Mouse (Mus musculus) kidney, postnatal 0 days (tissue): ENCODE results near the gene Bdp1. TPM values are rescaled to one million over a fixed set of nuclear protein-coding genes. Genes with fewer than 3 reads are reported as not detected.
A peak's percentile ranks its signal among the peaks of the same experiment; 100 is the strongest.

Experiments used
- ATAC-seq: fragments of 200-750 bp; cut with Nextera tagmentation; replicated peaks from 2 replicates; pipeline ENCODE4 v1.8.0; 2017; ENCODE audit warnings: low read depth, moderate number of reproducible peaks, moderate TSS enrichment, moderate library complexity; ENCODE audit not compliant: low FRiP score
- DNase-seq: peaks from one replicate; pipeline ENCODE4 v3.0.0-alpha.2; 2016; ENCODE audit warnings: low spot score
- H3K27ac ChIP-seq: fragments of 300-500 bp; sonication (generic); 2 replicates; pipeline ENCODE4 v1.5.1; 2014; ENCODE audit warnings: mild to moderate bottlenecking
- H3K27me3 ChIP-seq: fragments of 300-500 bp; sonication (generic); 2 replicates; pipeline ENCODE4 v1.6.1; 2014; ENCODE audit warnings: low read length, mixed read lengths; ENCODE audit not compliant: insufficient read depth
- H3K36me3 ChIP-seq: fragments of 300-500 bp; sonication (generic); 2 replicates; pipeline ENCODE4 v1.6.1; 2014; ENCODE audit warnings: low read length, mixed read lengths; ENCODE audit not compliant: insufficient read depth
- H3K4me1 ChIP-seq: fragments of 300-500 bp; sonication (generic); replicated peaks from 2 replicates; pipeline ENCODE4 v1.6.1; 2014; ENCODE audit warnings: antibody characterized with exemption, low read length, mixed read lengths; ENCODE audit not compliant: insufficient read depth
- H3K4me2 ChIP-seq: fragments of 300-500 bp; sonication (generic); 2 replicates; pipeline ENCODE4 v1.6.1; 2014; ENCODE audit warnings: mild to moderate bottlenecking, low read length, moderate library complexity, mixed read lengths
- H3K4me3 ChIP-seq: fragments of 300-500 bp; sonication (generic); replicated peaks from 2 replicates; pipeline ENCODE4 v1.5.1; 2014; ENCODE audit warnings: low read depth, low read length
- H3K9ac ChIP-seq: fragments of 300-500 bp; sonication (generic); 2 replicates; pipeline ENCODE4 v1.6.1; 2014; ENCODE audit warnings: low read depth, low read length
- H3K9me3 ChIP-seq: fragments of 300-500 bp; sonication (generic); replicated peaks from 2 replicates; pipeline ENCODE4 v1.6.1; 2016; ENCODE audit warnings: low read length, inconsistent platforms, mixed read lengths
- CTCF ChIP-seq: IDR thresholded peaks from 2 replicates; pipeline ENCODE4 v1.5.1; 2016; ENCODE audit warnings: antibody characterized with exemption, low read depth, mild to moderate bottlenecking, moderate library complexity
- WGBS: fragments of 180-500 bp; shearing (Covaris S2); extraction: QIAGEN DNeasy Blood & Tissue Kit; methylation state at CpG from one replicate; pipeline ENCODE4 v1.1.7; 2014; 5-methylcytosine and 5-hydroxymethylcytosine counted together
- polyA plus RNA-seq: library from polyadenylated mRNA; unstranded; fragments of >200 nt; fragmentation: Nextera tagmentation; extraction: Ambion mirVana; gene quantifications from 2 replicates; pipeline ENCODE4 v1.2.1, GENCODE M21; 2015

The Bdp1 gene
- polyA plus RNA-seq: 21.6 and 21.8 TPM in 2 replicates

DNA sequence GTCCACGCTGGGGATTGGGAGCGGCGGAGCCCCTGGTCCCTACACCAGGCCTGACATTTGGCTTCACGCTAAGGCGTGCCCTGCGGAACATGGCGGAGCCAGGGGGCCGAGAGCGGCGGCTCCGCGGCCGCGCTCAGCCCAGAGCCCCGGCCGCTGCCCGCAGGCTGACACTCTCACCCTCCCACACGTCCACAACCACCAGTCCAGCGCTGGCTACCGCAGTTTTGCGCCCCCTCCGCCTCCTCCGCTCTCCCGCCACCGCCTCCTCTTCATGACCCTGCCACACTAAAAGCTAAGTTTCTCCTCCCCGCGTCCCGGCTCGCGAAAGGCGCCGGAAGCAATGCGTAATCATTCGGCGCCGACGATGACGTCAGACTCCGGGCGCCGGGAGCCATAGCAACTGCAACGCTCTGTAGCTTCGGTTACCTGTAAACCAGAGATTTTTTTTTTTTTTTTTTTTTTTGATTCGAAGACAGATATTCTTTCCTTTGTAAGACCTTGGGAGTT is at the start of gene Bdp1:
Gene Bdp1, minus strand, starts transcription at position 323 of the 507 bp plus-strand sequence.
- Histone ChIP-seq H3K4me1 (0 out of 2 replicates have a peak, but pooled peaks cover 11% of the 10 kb centered on the region), H3K4me2 (peak within 1 kb of the TSS; percentile 71), H3K27ac (peak within 1 kb of the TSS; percentile 90), H3K27me3 (no peaks in the 10 kb centered on the region), H3K9me3 (no peaks in the 10 kb centered on the region), H3K36me3 (no peaks in the 10 kb centered on the region; the same call in 1 of the 2 replicates), H3K9ac (peak within 1 kb of the TSS; percentile 88), H3K4me3 (peak within 1 kb of the TSS; percentile 95)
- DNase-seq: peak; percentile 93
- peak; percentile 78 for ATAC-seq
- no peak for TF ChIP-seq CTCF
- WGBS: under 1% methylated on average over 43 of the region's 44 CpGs

DNA sequence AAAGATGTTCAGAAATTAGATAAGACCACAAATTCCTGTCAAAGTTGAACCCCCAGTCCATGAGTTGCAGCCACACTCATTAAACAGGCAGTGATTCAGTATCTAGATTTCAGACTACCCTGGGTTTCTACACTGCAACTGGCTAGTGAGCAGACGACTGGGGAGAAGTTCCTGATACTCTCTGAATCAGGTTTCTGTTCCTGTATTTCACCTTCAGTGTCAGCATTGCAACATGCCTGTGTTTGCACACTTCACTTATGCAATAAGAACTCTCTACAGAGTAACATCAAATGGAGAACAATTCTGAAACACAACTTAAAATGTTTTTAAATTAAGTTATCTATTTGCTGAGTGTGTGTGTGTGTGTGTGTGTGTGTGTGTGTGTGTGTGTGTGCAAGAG is 48.8 kb upstream of the Bdp1 start:
- WGBS: 67% methylated on average over 1 of the region's 1 CpGs
- Histone ChIP-seq H3K4me3 (no peak overlapping the region), H3K27me3 (no peaks in the 10 kb centered on the region), H3K36me3 (no peaks in the 10 kb centered on the region), H3K4me2 (no peak overlapping the region), H3K27ac (no peak overlapping the region), H3K9ac (no peak overlapping the region), H3K9me3 (no peaks in the 10 kb centered on the region), H3K4me1 (no peaks in the 10 kb centered on the region)
- ATAC-seq (no peak), DNase-seq (no peak)
- TF ChIP-seq CTCF: no peak

DNA sequence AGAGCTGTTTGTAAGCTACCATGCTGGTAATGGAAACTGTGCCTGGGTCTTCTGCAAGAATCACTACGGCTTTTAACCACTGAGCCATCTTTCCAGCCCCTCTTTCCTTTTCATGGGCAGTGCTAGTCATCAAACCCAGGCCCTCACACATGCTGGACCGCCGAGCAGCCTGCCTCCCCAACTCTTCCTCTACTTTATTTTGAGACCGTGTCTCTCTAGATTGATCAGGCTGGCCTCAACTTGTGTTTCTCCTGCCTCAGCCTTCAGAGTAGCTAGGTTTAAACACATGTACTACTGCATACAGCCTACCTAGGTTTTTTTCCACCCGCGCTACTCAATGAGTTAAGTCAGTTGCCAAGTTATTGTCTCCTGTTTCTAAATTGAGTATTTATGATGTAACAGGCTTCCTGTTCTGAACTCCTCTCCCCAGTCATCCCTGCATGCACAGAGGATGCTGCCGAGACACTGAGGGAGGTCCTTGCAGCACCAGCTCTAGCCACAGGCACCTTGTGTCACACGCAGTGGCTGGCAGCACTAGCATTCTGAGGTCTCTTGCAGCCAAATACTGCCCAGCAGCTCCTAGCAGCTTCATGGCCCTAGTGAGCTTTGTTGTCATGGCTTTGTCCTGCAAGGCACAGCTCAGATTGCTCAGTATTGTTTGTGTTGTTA is 37.9 kb upstream of the Bdp1 start:
- no peak for DNase-seq
- no peak overlapping the region for H3K27ac ChIP-seq

DNA sequence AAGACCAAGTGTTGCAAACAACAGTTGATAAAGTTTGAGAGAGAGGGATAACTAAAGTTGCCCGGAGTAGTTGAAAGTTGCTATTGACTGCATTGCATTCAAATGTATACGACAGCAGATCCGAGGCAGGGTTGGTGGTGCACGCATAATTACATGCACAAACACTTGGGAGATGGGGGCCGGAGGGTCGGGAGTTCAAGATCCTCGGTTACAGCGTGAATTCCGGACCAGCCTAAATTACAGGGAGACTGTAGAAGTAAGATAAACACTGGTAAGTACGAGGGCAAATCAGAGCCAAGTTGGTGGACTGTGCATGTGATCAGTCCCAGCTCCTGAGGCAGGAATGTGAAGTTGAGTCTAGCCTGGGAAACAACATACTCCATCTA is 21.4 kb upstream of the Bdp1 start:
- peak; percentile 59 for ATAC-seq
- WGBS: 2% methylated on average over 10 of the region's 10 CpGs
- no peak for DNase-seq
- peak overlapping the region; percentile 73 for H3K4me2 ChIP-seq
- peaks cover 10% of the 10 kb centered on the region for H3K4me1 ChIP-seq
- H3K27ac ChIP-seq: no peak overlapping the region
- H3K9me3 ChIP-seq: no peaks in the 10 kb centered on the region
- TF ChIP-seq CTCF: no peak
- peak overlapping the region; percentile 87 for H3K9ac ChIP-seq
- peak overlapping the region; percentile 96 for H3K4me3 ChIP-seq
- H3K27me3 ChIP-seq: no peaks in the 10 kb centered on the region
- peaks cover 15% of the 10 kb centered on the region for H3K36me3 ChIP-seq

More for the DNA sequence above, 37.9 kb upstream of the Bdp1 start:
- Histone ChIP-seq H3K9me3 (no peaks in the 10 kb centered on the region), H3K4me2 (no peak overlapping the region), H3K9ac (no peak overlapping the region), H3K27me3 (no peaks in the 10 kb centered on the region), H3K4me3 (no peak overlapping the region), H3K4me1 (no peaks in the 10 kb centered on the region), H3K36me3 (peaks cover 14% of the 10 kb centered on the region)
- WGBS: 77% methylated on average over 8 of the region's 8 CpGs
- ATAC-seq: no peak
- no peak for TF ChIP-seq CTCF

DNA sequence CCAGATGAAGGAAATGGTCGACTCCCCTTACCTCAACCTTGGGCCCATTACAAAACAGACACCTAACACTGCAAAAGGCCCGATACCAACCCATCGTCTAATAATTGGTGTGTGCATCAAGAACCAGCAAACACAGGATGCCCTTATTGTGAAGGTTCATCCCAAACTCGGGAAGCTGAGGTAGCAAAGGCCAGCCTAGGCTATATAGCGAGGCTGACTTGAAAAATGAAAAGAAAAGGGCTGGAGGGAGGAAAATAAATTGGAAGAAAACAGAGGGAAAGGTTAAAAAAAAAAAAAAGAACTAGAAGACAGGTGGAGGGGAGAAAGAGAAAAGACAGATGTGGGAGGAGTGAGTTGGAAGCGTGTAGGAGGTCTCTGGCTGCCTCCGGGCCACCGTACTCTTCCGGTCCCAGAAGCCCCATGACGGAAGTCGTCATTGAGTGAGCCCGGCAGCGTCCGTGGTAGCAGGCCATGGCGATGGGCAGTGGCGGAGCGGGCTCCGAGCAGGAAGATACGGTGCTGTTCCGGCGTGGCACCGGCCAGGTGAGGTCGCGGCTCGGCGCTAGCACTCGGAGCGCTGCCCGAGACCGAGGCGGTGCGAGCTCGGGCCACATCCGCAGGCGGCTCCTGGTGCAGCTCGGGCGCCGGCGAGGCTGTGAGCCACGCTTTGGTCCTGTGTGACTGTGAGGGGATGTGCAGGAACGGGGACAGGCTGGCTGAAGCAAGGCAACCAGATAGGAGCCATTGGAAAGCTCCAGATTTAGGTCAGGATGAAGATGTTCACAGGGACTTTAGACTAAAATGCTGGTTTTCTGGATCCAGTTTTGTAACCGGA is 20.8 kb upstream of the Bdp1 start, which contains the start of gene Smn1:
Gene Smn1, plus strand, starts transcription at position 430 of the 835 bp plus-strand sequence.
- Histone ChIP-seq H3K4me3 (peak within 1 kb of the TSS; percentile 96), H3K9ac (peak within 1 kb of the TSS; percentile 87), H3K27me3 (no peaks in the 10 kb centered on the region), H3K4me1 (peaks cover 10% of the 10 kb centered on the region), H3K27ac (peak within 1 kb of the TSS; percentile 62; the same call in 1 of the 2 replicates), H3K4me2 (peak within 1 kb of the TSS; percentile 73), H3K9me3 (no peaks in the 10 kb centered on the region), H3K36me3 (peaks cover 15% of the 10 kb centered on the region)
- ATAC-seq (peak; percentile 98), DNase-seq (peak; percentile 96)
- no peak for TF ChIP-seq CTCF
- 6% methylated on average over 42 of the region's 42 CpGs for WGBS

DNA sequence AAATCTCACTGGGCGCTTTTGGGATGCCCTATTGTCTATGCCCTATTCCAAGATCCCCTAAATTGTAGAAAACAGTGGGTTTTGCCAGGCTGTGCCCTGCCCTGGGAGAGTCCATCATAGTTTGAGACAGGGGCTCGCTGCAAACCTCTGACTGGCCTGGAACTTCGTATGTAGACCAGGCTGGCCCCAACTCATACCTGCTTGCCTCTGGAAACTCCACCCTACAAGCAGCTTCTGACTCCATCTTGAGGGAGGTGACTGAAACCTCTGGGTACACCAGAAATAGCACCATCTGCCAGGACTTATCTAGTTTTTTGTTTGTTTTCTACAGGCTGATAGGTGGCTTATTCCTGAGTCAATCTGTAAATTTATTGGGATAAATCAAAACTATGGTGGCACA is 20.1 kb upstream of the Bdp1 start:
- Histone ChIP-seq H3K27me3 (no peaks in the 10 kb centered on the region), H3K9me3 (no peaks in the 10 kb centered on the region), H3K27ac (no peak overlapping the region), H3K4me2 (peak overlapping the region; percentile 73), H3K9ac (peak overlapping the region; percentile 87; the same call in 1 of the 2 replicates), H3K36me3 (peaks cover 12% of the 10 kb centered on the region), H3K4me3 (peak overlapping the region; percentile 96), H3K4me1 (peaks cover 10% of the 10 kb centered on the region)
- 82% methylated on average over 3 of the region's 3 CpGs for WGBS
- DNase-seq (no peak), ATAC-seq (no peak)
- TF ChIP-seq CTCF: no peak
